Mouse (Mus musculus): Measurements from ENCODE around the gene Jund. TPM values are rescaled to one million over a fixed set of nuclear protein-coding genes. Genes with fewer than 3 reads are reported as not detected.

Gene Jund
- polyA plus RNA-seq, 1 experiment: not detected

GRCm38 (mm10) chr8:70749097-70749674 is 50.4 kb downstream of the Jund start:
- Histone ChIP-seq H3K4me3 (ENCODE audit: insufficient read depth, low read depth, low read length) (no peak overlapping the region), H3K4me1 (ENCODE audit: control insufficient read depth, insufficient read depth, low read length) (peaks cover 18% of the 10 kb centered on the region), H3K27ac (ENCODE audit: insufficient read depth, low read depth, low read length) (no peak overlapping the region)
- TF ChIP-seq CTCF (IDR thresholded peaks at IDR 0.05; ENCODE audit: insufficient read depth, low read depth, low read length) (no peak), POLR2A (IDR thresholded peaks at IDR 0.05; ENCODE audit: insufficient read depth, low read depth, low read length) (no peak)
- 86% methylated on average over 19 of the region's 19 CpGs for WGBS

Other genes with a start within 250 kb of the Jund start
- gene Klhl26, start 222.0 kb upstream of the Jund start, polyA plus RNA-seq (2012; ENCODE audit: insufficient read depth, insufficient read length, low replicate concordance, missing spikeins): not detected in 2 replicates
- gene Tmem59l, start 211.6 kb upstream of the Jund start, polyA plus RNA-seq (2012; ENCODE audit: insufficient read depth, insufficient read length, low replicate concordance, missing spikeins): not detected in 2 replicates
- not detected in 2 replicates for gene Crlf1, start 205.8 kb upstream of the Jund start, polyA plus RNA-seq (2012; ENCODE audit: insufficient read depth, insufficient read length, low replicate concordance, missing spikeins)
- not detected in 2 replicates for gene Rex1bd, start 192.2 kb upstream of the Jund start, polyA plus RNA-seq (2012; ENCODE audit: insufficient read depth, insufficient read length, low replicate concordance, missing spikeins)
- 789 TPM in 1 of 2 replicates, not detected in the other for gene Uba52, start 188.1 kb upstream of the Jund start, polyA plus RNA-seq (2012; ENCODE audit: insufficient read depth, insufficient read length, low replicate concordance, missing spikeins)
- gene Fkbp8, start 171.2 kb upstream of the Jund start, polyA plus RNA-seq (2012; ENCODE audit: insufficient read depth, insufficient read length, low replicate concordance, missing spikeins): not detected in 2 replicates
- not detected in 2 replicates for gene Kxd1, start 171.0 kb upstream of the Jund start, polyA plus RNA-seq (2012; ENCODE audit: insufficient read depth, insufficient read length, low replicate concordance, missing spikeins)
- not detected in 2 replicates for gene Ell, start 159.5 kb upstream of the Jund start, polyA plus RNA-seq (2012; ENCODE audit: insufficient read depth, insufficient read length, low replicate concordance, missing spikeins)
- gene Isyna1, start 104.6 kb upstream of the Jund start, polyA plus RNA-seq (2012; ENCODE audit: insufficient read depth, insufficient read length, low replicate concordance, missing spikeins): not detected in 2 replicates
- not detected in 2 replicates for gene Ssbp4, start 90.1 kb upstream of the Jund start, polyA plus RNA-seq (2012; ENCODE audit: insufficient read depth, insufficient read length, low replicate concordance, missing spikeins)
- gene Lrrc25, start 82.8 kb upstream of the Jund start, polyA plus RNA-seq (2012; ENCODE audit: insufficient read depth, insufficient read length, low replicate concordance, missing spikeins): not detected in 2 replicates
- not detected in 2 replicates for gene Gdf15, start 66.5 kb upstream of the Jund start, polyA plus RNA-seq (2012; ENCODE audit: insufficient read depth, insufficient read length, low replicate concordance, missing spikeins)
- gene Pgpep1, start 38.6 kb upstream of the Jund start, polyA plus RNA-seq (2012; ENCODE audit: insufficient read depth, insufficient read length, low replicate concordance, missing spikeins): not detected in 2 replicates
- not detected in 2 replicates for gene Lsm4, start 25.7 kb upstream of the Jund start, polyA plus RNA-seq (2012; ENCODE audit: insufficient read depth, insufficient read length, low replicate concordance, missing spikeins)
- not detected in 2 replicates for gene Iqcn, start 4.5 kb downstream of the Jund start, polyA plus RNA-seq (2012; ENCODE audit: insufficient read depth, insufficient read length, low replicate concordance, missing spikeins)
- not detected in 2 replicates for gene Gm3336, start 19.6 kb downstream of the Jund start, polyA plus RNA-seq (2012; ENCODE audit: insufficient read depth, insufficient read length, low replicate concordance, missing spikeins)
- gene Pde4c, start 24.8 kb downstream of the Jund start, polyA plus RNA-seq (2012; ENCODE audit: insufficient read depth, insufficient read length, low replicate concordance, missing spikeins): not detected in 2 replicates
- 431 and 581 TPM in 2 replicates for gene Rab3a, start 55.7 kb downstream of the Jund start, polyA plus RNA-seq (2012; ENCODE audit: insufficient read depth, insufficient read length, low replicate concordance, missing spikeins)
- not detected in 2 replicates for gene Mpv17l2, start 62.0 kb downstream of the Jund start, polyA plus RNA-seq (2012; ENCODE audit: insufficient read depth, insufficient read length, low replicate concordance, missing spikeins)
- not detected in 2 replicates for gene Pik3r2, start 77.8 kb downstream of the Jund start, polyA plus RNA-seq (2012; ENCODE audit: insufficient read depth, insufficient read length, low replicate concordance, missing spikeins)
- gene Mast3, start 106.1 kb downstream of the Jund start, polyA plus RNA-seq (2012; ENCODE audit: insufficient read depth, insufficient read length, low replicate concordance, missing spikeins): 57.2 TPM in 1 of 2 replicates, not detected in the other
- gene Il12rb1, start 109.5 kb downstream of the Jund start, polyA plus RNA-seq (2012; ENCODE audit: insufficient read depth, insufficient read length, low replicate concordance, missing spikeins): not detected in 2 replicates
- not detected in 2 replicates for gene Arrdc2, start 140.8 kb downstream of the Jund start, polyA plus RNA-seq (2012; ENCODE audit: insufficient read depth, insufficient read length, low replicate concordance, missing spikeins)
- not detected in 2 replicates for gene Kcnn1, start 164.3 kb downstream of the Jund start, polyA plus RNA-seq (2012; ENCODE audit: insufficient read depth, insufficient read length, low replicate concordance, missing spikeins)
- gene Ccdc124, start 175.0 kb downstream of the Jund start, polyA plus RNA-seq (2012; ENCODE audit: insufficient read depth, insufficient read length, low replicate concordance, missing spikeins): not detected in 2 replicates
- not detected in 2 replicates for gene Slc5a5, start 193.8 kb downstream of the Jund start, polyA plus RNA-seq (2012; ENCODE audit: insufficient read depth, insufficient read length, low replicate concordance, missing spikeins)
- 776 and 1,161 TPM in 2 replicates for gene Rpl18a, start 198.5 kb downstream of the Jund start, polyA plus RNA-seq (2012; ENCODE audit: insufficient read depth, insufficient read length, low replicate concordance, missing spikeins)
- not detected in 2 replicates for gene Map1s, start 207.0 kb downstream of the Jund start, polyA plus RNA-seq (2012; ENCODE audit: insufficient read depth, insufficient read length, low replicate concordance, missing spikeins)